Mouse (Mus musculus): Measurements from ENCODE around the gene Herpud1.

Gene Herpud1

DNA sequence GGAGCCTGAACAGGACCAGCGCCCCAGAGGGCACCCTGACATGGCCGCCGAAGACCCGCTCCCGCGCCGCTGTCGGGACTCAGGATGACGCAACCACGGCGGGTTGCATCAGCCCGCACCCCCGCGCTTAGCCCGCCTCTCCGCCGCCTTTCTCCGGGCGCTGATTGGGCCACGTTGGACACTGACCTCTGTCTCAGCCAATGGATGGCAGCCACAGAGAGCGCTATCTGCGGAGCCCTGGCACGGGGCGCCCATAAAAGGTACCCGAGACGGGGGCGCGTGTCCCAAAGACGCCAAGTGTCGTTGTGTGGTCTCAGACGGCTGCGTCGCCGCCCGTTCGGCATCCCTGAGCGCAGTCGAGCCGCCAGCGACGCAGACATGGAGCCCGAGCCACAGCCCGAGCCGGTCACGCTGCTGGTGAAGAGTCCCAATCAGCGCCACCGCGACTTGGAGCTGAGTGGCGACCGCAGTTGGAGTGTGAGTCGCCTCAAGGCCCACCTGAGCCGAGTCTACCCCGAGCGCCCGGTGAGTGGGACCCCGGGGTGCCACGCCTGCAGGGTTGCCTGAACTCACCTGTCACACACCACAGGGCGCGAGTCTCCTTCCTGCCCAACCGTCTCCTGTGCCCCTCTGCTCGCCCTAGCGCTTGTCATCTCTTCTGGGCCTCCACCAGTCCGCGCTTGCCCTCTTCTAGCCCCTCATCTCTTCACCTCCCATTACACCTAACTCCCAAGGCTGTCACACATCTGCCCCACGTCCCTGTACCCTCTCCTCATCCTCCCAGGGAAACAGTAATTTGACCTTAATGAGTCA, at the start of gene Herpud1:
Herpud1 (plus strand) TSS at position 225 of the 813 bp plus-strand sequence.
- peak; percentile 97 for DNase-seq (ENCODE audit: low read depth)

DNA sequence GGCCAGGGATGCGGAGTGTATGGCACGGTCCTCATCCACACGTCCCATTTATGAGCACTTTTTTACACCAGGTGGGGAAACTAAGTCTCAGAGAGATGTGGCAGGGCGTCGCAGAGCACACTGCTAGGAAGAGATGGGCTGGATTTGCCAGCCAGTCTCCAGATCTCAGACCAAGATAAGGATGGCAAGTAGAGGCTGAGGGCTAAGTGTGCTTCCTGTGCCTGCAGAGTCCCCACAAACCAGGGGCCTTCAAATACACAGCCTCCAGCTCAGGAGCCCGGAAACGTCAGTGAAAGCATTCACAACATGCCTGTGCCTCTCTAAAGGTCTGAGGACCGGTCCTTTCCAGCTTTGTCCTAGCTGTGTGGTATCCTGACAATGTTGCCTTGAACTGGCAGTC, 48.7 kb upstream of the Herpud1 start:
- DNase-seq (ENCODE audit: low read depth), result no peak

DNA sequence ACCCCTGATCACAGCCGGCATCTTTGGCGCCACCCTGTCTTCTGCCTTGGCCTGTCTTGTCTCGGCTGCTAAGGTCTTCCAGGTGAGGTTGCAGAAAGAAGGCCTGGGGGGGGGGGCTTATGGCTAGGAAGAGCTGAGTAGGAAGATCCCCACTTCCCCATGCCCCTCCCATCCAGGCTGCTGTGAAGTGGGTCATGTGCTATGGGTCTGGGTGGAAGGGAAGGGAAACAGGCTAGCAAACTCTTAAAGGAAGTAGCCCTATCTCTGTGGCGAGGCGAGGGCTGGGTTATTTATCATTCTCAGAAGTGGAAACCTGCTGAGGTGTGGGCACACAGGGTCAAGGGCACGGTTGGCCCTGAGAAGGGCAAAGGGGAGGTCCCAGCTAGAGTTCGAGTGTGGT, 45.4 kb upstream of the Herpud1 start:
- DNase-seq (ENCODE audit: low read depth), result no peak

DNA sequence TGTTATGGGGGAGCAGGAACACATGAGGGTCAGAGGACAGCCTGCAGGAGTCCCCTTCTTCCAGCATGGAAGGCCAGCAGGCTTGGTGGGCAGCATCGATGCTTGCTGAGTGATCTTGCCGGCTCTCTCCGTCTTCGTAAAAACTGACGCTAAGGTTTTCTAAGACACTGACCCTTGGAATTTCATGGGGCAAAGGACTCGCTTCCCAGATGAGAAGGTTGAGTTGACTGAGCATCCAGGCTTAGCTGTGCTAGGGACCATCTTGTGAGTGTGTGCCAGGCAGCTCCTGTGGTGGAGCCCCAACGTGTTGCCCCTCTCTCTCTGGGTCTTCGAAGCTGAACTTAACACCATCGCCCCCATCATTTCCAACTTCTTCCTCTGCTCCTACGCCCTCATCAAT, 43.5 kb upstream of the Herpud1 start:
- no peak for DNase-seq (ENCODE audit: low read depth)

DNA sequence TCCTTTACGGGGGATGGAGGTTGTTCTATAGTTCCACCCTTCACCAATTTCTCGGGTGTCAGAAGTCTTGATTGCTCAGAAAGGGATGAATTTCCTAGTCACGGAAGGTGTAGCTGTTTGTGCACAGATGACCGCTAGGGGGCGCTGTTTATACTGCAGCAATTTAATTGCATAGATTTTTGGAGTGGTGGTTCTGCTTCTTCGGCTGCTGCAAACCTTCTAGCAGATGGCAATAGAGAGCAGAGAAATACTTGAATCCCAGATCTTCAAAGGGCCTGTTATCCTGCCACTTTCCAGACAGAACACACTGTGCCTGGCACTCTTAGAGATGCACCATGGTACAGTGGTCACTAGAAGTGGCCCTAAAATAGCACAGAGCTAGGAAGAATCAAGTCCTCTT, 42.9 kb upstream of the Herpud1 start:
- DNase-seq (ENCODE audit: low read depth), result peak; percentile 91

DNA sequence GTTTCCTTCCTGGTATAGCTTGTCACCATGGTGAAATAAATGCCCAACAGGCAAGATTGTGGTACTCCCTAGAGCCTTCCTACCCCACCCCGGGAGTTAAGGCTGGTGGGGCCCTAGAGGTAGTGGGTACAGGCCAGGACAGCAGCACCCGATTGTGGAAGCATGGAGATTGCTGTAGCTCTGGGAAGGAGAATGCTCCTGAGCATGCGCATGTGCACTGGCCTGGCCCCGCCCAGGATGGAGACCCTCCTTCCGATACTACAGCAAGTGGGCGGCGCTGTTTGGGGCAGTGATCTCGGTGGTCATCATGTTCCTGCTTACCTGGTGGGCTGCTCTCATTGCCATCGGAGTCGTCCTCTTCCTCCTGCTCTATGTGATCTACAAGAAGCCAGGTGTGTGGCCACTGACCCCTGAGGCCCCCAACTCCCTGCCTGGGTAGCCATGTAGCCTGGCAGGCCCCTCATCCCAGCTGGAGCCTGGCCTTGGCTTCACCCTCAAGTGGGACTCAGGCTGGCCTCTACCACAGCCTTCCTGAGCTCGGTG, 42.4 kb upstream of the Herpud1 start:
- DNase-seq (ENCODE audit: low read depth), result no peak

DNA sequence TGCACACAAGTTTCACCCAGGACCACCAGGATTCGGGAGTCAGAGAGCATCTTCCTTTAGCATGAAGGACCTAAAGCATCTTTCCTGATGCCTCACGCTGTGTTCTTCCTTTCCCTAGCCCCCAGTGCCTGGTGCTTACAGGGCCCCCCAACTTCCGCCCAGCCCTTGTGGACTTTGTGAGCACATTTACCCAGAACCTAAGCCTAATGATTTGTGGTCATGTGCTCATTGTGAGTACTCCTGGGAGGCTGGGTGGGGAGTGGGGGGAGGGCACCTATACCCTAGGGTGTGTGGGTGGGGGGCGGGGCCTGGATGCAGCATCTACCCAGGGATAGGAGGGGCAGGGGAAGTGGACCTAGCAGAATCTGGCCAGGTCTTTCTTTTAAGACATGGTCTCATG, 40.6 kb upstream of the Herpud1 start:
- no peak for DNase-seq (ENCODE audit: low read depth)

DNA sequence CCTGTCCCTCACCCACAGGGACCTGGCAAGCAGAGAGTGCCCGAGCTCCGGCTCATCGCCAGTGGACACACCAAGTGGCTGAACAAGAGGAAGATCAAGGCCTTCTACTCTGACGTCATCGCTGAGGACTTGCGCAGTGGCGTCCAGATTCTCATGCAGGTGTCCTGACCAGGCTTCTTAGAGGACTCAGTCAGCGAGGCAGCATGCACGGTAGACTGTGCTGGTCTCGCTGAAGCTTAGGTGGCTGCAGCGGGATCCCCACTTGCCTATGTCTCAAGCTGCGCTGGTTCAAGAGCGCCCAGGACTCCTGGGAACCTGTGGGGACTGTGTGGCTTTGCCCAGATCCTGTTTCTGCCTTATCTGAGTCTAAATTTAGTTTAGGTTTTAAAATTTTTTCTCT, 40.0 kb upstream of the Herpud1 start:
- DNase-seq (ENCODE audit: low read depth), result no peak

DNA sequence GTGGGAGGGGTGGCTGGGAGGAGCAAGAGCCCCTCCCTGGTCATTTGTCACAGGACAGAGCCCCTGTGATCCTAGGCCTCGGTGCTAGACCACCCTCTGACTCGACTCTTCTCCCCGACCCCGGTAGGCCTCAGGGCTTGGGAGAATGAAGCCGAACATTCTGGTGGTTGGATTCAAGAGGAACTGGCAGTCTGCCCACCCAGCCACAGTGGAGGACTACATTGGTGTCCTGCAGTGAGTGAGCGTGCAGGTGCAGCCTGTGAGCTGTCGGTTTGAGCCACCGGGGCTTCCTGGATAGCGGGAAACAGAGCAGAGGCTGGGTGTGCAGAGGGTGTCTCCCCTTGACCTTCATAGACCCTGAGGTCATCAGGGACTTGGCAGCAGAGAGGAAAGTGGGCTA, 37.8 kb upstream of the Herpud1 start:
- DNase-seq (ENCODE audit: low read depth), result no peak

DNA sequence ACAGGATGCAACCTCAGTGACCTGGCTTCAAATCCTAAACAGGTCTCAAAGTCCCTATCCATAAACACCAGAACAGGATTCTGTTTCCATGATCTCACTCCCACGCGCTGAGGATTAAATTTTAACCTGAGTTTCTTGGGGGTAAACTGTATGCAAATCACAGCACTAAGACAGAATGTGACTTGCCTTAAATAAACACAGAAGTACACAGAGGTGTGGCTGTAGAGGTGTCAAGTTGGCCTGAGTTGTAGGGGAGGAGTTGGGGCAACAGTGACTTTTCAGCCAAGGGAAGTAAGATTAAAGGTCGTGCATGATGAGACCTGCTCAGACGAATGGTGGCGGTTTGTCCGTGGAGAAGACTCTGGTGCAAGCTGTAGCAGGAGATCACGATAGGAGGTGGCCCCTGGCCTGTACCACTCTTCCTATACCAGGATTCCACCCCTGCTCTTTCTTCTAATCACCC, 32.1 kb upstream of the Herpud1 start:
- no peak for DNase-seq (ENCODE audit: low read depth)

DNA sequence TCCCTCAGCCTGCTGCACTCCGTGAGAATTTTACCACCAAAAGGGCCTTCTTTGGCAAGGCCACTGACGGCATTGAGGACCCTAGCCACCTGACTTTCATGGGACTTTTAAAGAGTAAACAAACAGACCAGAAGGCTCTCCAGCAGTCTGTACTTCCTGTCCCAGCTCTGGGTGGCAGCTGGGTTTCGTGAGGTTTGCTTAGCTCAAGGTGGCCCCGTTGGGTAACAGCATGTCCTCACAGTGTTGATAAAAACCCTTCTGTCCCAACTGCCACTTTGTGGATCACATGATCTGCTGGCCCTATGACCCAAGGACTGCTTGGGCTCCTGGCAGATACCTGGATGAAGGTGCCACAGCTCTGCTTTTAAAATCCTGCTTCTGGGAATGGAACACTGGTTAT, 31.7 kb upstream of the Herpud1 start:
- peak; percentile 71 for DNase-seq (ENCODE audit: low read depth)

DNA sequence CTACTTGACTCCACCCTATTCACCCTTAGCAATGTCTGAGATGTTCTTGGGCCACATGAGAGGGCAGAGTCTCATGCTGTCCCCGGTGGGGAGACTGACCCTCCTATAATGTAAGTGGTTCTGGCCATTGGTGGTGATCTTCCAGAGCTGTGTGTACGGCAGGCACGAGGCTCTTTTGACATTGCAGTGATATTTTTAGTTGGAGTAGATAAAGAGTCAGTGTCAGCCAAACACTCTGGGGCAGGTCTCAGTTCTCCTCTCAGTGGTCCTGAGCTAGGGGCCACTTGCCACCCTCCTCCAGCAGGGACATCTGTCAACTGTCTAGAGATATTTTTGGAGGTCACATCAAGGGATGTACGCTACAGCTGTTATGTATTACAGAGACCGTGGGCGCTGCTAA, 29.0 kb upstream of the Herpud1 start:
- no peak for DNase-seq (ENCODE audit: low read depth)

DNA sequence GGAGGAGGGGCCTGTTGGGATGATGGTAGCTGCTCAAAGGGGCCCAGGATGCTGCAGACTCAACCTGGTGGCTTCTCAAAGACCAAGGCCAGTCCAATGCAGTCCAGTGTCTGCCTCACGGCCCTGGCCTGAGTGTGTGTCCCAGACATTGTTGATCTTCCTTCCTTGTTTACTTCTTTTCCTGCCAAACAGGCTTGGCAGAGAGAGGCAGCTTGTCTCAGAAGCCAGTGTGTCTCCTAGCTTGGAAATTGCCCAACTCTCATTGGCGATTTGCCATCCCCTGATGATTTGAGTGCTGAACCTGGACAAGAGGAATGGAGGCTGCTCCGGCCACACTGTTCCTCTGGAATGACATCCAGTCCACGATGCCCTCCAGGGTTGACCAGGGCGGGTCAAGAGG, 27.7 kb upstream of the Herpud1 start:
- DNase-seq (ENCODE audit: low read depth), result no peak

DNA sequence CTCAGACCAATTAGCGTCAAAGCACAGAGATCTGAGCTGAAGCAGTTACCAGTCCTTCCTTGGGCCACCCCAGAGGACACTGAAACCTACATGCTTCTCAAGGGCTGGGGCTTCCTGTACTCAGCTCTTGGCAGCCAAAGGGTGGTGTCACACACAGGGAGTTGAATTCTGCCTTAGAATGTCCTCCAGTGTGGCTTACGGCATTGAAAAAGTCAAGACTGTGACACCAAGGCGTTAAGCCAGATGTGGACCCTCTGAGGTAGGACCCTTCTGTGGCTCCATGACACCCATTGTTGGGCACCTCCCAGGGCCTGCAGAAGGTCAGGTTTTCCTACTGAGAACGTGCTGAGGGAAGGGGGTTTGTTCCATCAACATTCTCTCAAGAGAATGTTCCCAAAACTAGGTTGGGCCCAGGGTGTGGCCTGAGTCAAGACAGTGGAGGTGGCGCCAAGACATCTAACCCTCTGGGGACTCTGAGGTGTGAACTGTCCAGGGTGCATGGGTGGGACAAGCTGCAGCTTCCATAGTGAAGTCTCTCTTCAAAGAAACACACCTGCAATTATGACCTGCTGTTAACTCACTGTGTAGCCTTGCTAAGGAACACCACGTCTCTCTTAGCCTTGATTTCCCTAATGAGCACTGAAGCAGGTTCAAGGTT, 24.3 kb upstream of the Herpud1 start:
- no peak for DNase-seq (ENCODE audit: low read depth)

DNA sequence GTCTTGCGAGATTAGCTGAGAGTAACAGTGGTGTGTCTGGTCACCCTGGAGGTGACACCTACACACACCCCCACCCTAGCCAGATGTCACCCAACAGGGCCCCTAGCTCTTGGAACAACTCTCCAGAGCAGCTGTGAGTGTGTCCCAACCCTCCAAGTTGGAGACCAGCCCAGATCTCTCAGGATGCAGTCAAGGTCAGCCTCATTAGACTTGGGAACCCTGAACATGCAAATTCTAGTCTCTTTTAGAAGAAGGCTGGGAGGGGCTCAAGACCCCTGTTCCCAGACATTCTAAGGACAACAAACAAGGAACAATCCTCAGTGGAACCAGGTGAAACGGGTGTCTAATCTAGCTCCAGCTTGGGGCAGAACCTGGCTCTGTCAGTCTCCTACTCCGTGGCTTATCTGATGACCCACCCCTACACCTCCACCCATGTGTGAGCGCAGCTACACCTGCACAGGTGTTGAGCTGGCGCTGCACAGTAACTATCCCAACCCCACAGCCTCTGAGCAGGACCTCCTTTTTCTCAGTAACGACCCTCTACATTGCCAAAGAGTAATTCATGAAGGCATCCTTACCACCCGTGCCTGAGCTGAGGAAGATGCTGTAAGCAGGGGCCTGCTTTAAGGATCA, 23.5 kb upstream of the Herpud1 start:
- no peak for DNase-seq (ENCODE audit: low read depth)

DNA sequence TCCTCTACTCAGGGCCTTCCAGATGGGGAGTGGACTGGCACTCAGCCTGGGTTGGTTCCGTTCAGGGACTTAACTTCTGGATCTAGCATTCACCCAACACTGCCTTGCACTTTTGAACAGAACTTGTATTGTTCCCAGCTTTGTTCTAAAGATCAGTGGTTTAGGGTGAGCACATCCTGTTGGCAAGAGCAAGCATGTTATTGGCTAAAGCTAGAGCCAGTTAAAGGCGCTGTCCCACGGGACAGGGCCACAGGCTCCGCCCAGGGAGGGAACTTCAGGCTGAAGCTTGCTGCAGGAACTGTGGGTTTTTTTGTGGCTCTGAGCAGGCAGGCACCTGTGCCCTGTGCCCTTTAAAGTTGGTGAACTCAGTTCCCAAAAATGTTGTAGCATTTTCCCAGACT, 22.9 kb upstream of the Herpud1 start:
- DNase-seq (ENCODE audit: low read depth), result peak; percentile 93

DNA sequence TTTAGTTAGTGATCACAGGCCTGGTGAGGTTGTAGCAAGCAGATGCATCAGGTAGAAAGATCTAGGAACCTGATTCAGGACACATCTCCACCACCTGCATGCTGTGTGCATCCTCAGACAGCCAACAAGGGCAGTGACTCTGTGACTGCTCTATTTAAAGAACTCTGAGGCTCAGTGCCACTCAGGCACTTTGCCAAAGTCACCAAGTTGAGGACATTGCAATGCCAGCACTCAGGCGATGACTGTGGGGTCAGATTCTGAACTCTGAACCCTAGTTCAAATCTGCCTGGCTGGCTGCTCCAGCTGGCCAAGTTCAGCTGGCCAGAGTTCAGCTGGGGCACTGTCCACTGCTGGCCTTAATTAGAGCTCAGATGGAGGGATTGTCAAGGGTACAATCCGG, 22.3 kb upstream of the Herpud1 start:
- DNase-seq (ENCODE audit: low read depth), result no peak

DNA sequence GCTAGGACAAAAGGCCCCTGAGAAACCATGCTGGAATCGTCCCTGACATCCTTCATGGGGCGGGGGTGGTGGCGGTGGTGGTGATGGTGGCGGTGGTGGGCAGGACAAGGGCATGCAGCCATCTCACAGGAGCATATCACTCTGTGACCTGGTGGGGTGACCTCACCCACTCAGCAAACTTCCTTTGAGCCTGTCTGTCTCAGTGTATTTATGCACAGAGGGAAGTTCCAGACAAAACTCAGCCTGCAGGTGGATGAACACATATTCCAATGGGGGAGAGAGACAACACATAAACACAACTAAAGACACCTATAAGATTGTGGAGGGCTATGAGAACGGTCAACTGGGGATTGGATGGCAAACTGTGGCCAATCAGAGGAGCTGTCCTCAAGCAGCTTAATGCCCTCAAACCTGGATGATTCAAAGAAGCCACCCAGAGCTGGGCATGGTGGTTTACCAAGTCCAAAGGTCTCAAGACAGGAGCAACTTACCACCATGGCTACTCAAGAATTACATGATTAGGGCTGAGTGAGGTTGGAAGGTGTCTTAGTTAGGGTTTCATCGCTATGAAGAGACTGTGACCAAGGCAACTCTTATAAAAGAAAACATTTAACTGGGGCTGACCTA, 21.4 kb upstream of the Herpud1 start:
- peak; percentile 77 for DNase-seq (ENCODE audit: low read depth)

DNA sequence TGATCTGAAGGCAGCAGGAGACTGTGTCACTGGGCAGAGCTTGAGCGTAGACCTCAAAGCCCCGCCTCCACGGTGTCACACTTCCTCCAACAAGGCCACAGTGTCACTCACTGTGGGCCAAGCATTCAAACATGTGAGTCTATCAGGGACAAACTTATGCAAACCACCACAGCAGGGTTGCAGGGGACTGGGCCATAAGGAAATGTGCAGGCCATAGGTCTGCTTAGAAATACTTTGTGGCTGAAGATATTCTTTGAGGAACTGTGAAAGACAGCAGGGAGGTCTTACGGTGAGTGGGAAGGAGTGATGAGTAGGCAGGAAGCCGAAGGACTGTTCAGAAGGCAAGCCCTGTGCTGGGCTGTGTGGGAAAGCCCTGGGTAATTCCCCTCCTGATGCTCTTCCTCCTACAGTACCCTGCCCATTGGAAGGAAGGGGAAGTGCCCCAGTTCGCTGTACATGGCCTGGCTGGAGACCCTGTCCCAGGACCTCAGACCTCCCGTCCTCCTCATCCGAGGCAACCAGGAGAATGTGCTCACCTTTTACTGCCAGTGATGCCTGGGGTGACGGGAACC, 20.7 kb upstream of the Herpud1 start:
- DNase-seq (ENCODE audit: low read depth), result peak; percentile 97

DNA sequence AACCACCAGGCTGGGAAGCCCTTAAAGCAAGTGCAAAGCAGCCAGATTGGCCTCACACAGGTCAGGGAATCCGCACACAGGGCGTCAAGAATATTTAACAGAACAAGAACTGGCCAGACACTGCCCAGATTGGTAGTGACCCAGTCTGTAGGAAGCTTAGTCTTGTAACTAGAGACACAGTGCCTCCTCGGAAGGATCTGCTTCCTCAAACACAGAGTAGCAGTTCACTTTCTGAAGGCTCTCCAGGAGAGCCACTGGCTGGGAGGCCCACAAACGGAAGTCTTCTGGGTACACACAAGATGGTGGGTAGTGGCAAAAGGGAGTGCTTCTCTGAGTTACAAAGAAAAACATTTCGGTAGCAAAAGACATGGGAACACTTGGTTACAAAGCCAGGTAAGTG, 15.4 kb upstream of the Herpud1 start:
- no peak for DNase-seq (ENCODE audit: low read depth)

DNA sequence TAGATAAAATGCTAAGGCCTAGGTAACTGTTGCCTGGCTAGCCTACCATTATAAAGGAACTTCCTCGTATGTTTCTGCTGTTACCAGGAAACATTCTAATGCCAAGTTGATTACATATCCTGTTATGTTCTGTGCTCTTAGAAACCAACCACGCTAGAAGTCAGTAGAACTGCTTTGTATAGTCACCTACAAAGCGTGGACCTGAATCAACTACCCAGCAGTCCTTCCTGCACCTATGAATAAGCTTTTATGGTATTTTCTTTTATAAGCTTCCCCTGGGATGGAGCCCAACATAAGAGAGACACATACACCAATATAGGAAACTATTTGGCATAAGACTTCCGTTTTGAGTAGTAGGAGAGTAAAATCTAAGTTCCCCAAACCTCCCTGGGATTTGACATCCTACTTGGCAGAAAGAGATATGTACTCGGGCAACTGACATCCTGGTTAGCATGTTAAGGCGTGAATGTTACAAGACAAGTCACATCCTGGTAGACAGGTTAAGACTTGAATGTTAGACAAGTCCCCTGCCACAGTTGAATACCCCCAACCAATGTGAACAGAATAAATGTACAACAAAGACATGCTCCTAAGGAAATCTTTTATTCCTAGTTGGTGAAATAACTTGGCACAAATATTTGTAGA, 13.2 kb upstream of the Herpud1 start:
- DNase-seq (ENCODE audit: low read depth), result peak; percentile 66

All from induced T-regulatory cell, adult 2 months (primary cell).